Mouse (Mus musculus): ENCODE results near the gene Mkln1. TPM values are rescaled to one million over a fixed set of nuclear protein-coding genes. Genes with fewer than 3 reads are reported as not detected.

Gene Mkln1
- polyA plus RNA-seq, 1 experiment from 2014 or later: 155 TPM

- no peak for ATAC-seq (ENCODE audit: low read depth)
- 89% methylated on average over 7 of the region's 7 CpGs for WGBS
- Histone ChIP-seq H3K9ac (no peak overlapping the region), H3K4me2 (no peak overlapping the region), H3K36me3 (no peaks in the 10 kb centered on the region), H3K9me3 (no peaks in the 10 kb centered on the region), H3K27me3 (no peaks in the 10 kb centered on the region), H3K27ac (replicated peaks) (no peak overlapping the region), H3K4me3 (no peak overlapping the region), H3K4me1 (replicated peaks) (no peaks in the 10 kb centered on the region)
These were observed 15.5 kb upstream of the Mkln1 start for GRCm38 (mm10) chr6:31382989-31383388.

GRCm38 (mm10) chr6:31384794-31385193 lies 13.7 kb upstream of the Mkln1 start:
- no peak overlapping the region for H3K4me2 ChIP-seq
- no peaks in the 10 kb centered on the region for H3K9me3 ChIP-seq
- ATAC-seq (ENCODE audit: low read depth): no peak
- no peak overlapping the region for H3K9ac ChIP-seq
- WGBS: 68% methylated on average over 5 of the region's 5 CpGs
- no peaks in the 10 kb centered on the region for H3K27me3 ChIP-seq
- H3K4me3 ChIP-seq: no peak overlapping the region
- no peaks in the 10 kb centered on the region for H3K36me3 ChIP-seq
- H3K4me1 ChIP-seq (replicated peaks): no peaks in the 10 kb centered on the region
- H3K27ac ChIP-seq (replicated peaks): no peak overlapping the region

GRCm38 (mm10) chr6:31385281-31386145 lies 13.0 kb upstream of the Mkln1 start:
- no peak for ATAC-seq (ENCODE audit: low read depth)
- Histone ChIP-seq H3K27ac (replicated peaks) (no peak overlapping the region), H3K27me3 (no peaks in the 10 kb centered on the region), H3K9me3 (no peaks in the 10 kb centered on the region), H3K4me1 (replicated peaks) (no peaks in the 10 kb centered on the region), H3K4me2 (no peak overlapping the region), H3K36me3 (no peaks in the 10 kb centered on the region), H3K9ac (no peak overlapping the region), H3K4me3 (no peak overlapping the region)
- WGBS: 93% methylated on average over 10 of the region's 10 CpGs

- H3K4me1 ChIP-seq (replicated peaks): no peaks in the 10 kb centered on the region
- H3K4me2 ChIP-seq: no peak overlapping the region
- no peak overlapping the region for H3K27ac ChIP-seq (replicated peaks)
- no peak overlapping the region for H3K9ac ChIP-seq
- H3K36me3 ChIP-seq: no peaks in the 10 kb centered on the region
- WGBS: 83% methylated on average over 6 of the region's 6 CpGs
- no peaks in the 10 kb centered on the region for H3K27me3 ChIP-seq
- no peaks in the 10 kb centered on the region for H3K9me3 ChIP-seq
- no peak overlapping the region for H3K4me3 ChIP-seq
- ATAC-seq (ENCODE audit: low read depth): no peak
These were observed 8.8 kb upstream of the Mkln1 start for GRCm38 (mm10) chr6:31389716-31390115.

GRCm38 (mm10) chr6:31390243-31390981 lies 8.1 kb upstream of the Mkln1 start:
- Histone ChIP-seq H3K9ac (no peak overlapping the region), H3K9me3 (no peaks in the 10 kb centered on the region), H3K36me3 (no peaks in the 10 kb centered on the region), H3K27ac (replicated peaks) (no peak overlapping the region), H3K4me1 (replicated peaks) (no peaks in the 10 kb centered on the region), H3K27me3 (no peaks in the 10 kb centered on the region), H3K4me2 (no peak overlapping the region), H3K4me3 (no peak overlapping the region)
- WGBS: 73% methylated on average over 8 of the region's 8 CpGs
- ATAC-seq (ENCODE audit: low read depth): no peak

GRCm38 (mm10) chr6:31392871-31393270 lies 5.7 kb upstream of the Mkln1 start:
- Histone ChIP-seq H3K4me1 (replicated peaks) (peaks cover 2% of the 10 kb centered on the region; the same call in 1 of the 2 replicates), H3K36me3 (no peaks in the 10 kb centered on the region), H3K9ac (no peak overlapping the region), H3K27ac (replicated peaks) (no peak overlapping the region), H3K9me3 (no peaks in the 10 kb centered on the region), H3K4me3 (no peak overlapping the region), H3K27me3 (no peaks in the 10 kb centered on the region), H3K4me2 (no peak overlapping the region)
- 91% methylated on average over 5 of the region's 5 CpGs for WGBS
- ATAC-seq (ENCODE audit: low read depth): no peak

- no peak overlapping the region for H3K4me2 ChIP-seq
- no peak overlapping the region for H3K27ac ChIP-seq (replicated peaks)
- no peaks in the 10 kb centered on the region for H3K27me3 ChIP-seq
- no peak overlapping the region for H3K4me3 ChIP-seq
- H3K36me3 ChIP-seq: no peaks in the 10 kb centered on the region
- H3K9ac ChIP-seq: no peak overlapping the region
- WGBS: 80% methylated on average over 4 of the region's 4 CpGs
- peaks cover 26% of the 10 kb centered on the region for H3K4me1 ChIP-seq (replicated peaks)
- ATAC-seq (ENCODE audit: low read depth): no peak
- no peaks in the 10 kb centered on the region for H3K9me3 ChIP-seq
These were observed 2.4 kb upstream of the Mkln1 start for GRCm38 (mm10) chr6:31396118-31396517.

GRCm38 (mm10) chr6:31397308-31397707 lies 1.2 kb upstream of the Mkln1 start:
- Histone ChIP-seq H3K36me3 (no peaks in the 10 kb centered on the region), H3K27ac (replicated peaks) (no peak overlapping the region), H3K27me3 (no peaks in the 10 kb centered on the region), H3K4me2 (no peak overlapping the region), H3K4me1 (replicated peaks) (peaks cover 35% of the 10 kb centered on the region), H3K9ac (no peak overlapping the region), H3K4me3 (no peak overlapping the region), H3K9me3 (no peaks in the 10 kb centered on the region)
- no peak for ATAC-seq (ENCODE audit: low read depth)

- H3K4me1 ChIP-seq (replicated peaks): peaks cover 39% of the 10 kb centered on the region
- 65% methylated on average over 10 of the region's 10 CpGs for WGBS
- no peaks in the 10 kb centered on the region for H3K9me3 ChIP-seq
- peak overlapping the region; percentile 97 for H3K9ac ChIP-seq
- no peak for ATAC-seq (ENCODE audit: low read depth)
- H3K4me3 ChIP-seq: peak overlapping the region; percentile 94
- peak overlapping the region; percentile 97; the same call in 1 of the 2 replicates for H3K27ac ChIP-seq (replicated peaks)
- no peaks in the 10 kb centered on the region for H3K27me3 ChIP-seq
- H3K36me3 ChIP-seq: no peaks in the 10 kb centered on the region
- peak overlapping the region; percentile 44 for H3K4me2 ChIP-seq
These were observed 632 bp upstream of the Mkln1 start for GRCm38 (mm10) chr6:31397775-31398430.

- Histone ChIP-seq H3K27ac (replicated peaks) (peak overlapping the region; percentile 97), H3K4me3 (peak overlapping the region; percentile 94), H3K4me2 (peak overlapping the region; percentile 85), H3K4me1 (replicated peaks) (peaks cover 41% of the 10 kb centered on the region), H3K27me3 (no peaks in the 10 kb centered on the region), H3K9ac (peak overlapping the region; percentile 97), H3K36me3 (no peaks in the 10 kb centered on the region), H3K9me3 (no peaks in the 10 kb centered on the region)
- ATAC-seq (ENCODE audit: low read depth): peak; percentile 60
- 1% methylated on average over 21 of the region's 28 CpGs for WGBS
These were observed 643 bp downstream of the Mkln1 start for GRCm38 (mm10) chr6:31399206-31399549.

- no peaks in the 10 kb centered on the region for H3K27me3 ChIP-seq
- peak overlapping the region; percentile 97 for H3K9ac ChIP-seq
- no peaks in the 10 kb centered on the region for H3K9me3 ChIP-seq
- H3K27ac ChIP-seq (replicated peaks): 0 out of 2 replicates have a peak overlapping the region, but pooled peaks have one; percentile 97
- ATAC-seq (ENCODE audit: low read depth): 0 out of 2 replicates have a peak, but pooled peaks have one; percentile 11
- 2% methylated on average over 13 of the region's 13 CpGs for WGBS
- peaks cover 45% of the 10 kb centered on the region for H3K4me1 ChIP-seq (replicated peaks)
- H3K4me3 ChIP-seq: peak overlapping the region; percentile 94
- H3K36me3 ChIP-seq: no peaks in the 10 kb centered on the region
- peak overlapping the region; percentile 85 for H3K4me2 ChIP-seq
These were observed 1.0 kb downstream of the Mkln1 start for GRCm38 (mm10) chr6:31399566-31399965.

- H3K9me3 ChIP-seq: no peaks in the 10 kb centered on the region
- H3K4me2 ChIP-seq: no peak overlapping the region
- ATAC-seq (ENCODE audit: low read depth): no peak
- no peaks in the 10 kb centered on the region for H3K36me3 ChIP-seq
- H3K27me3 ChIP-seq: no peaks in the 10 kb centered on the region
- H3K4me1 ChIP-seq (replicated peaks): peaks cover 17% of the 10 kb centered on the region
- H3K9ac ChIP-seq: no peak overlapping the region
- 80% methylated on average over 1 of the region's 1 CpGs for WGBS
- no peak overlapping the region for H3K27ac ChIP-seq (replicated peaks)
- no peak overlapping the region for H3K4me3 ChIP-seq
These were observed 12.5 kb downstream of the Mkln1 start for GRCm38 (mm10) chr6:31411017-31411416.

Measured in neural tube, embryonic 13.5 days (tissue).